Mouse (Mus musculus) neutrophil, adult 65 days (primary cell): Measurements from ENCODE around the gene Cdc42bpg. TPM values are rescaled to one million over a fixed set of nuclear protein-coding genes. Genes with fewer than 3 reads are reported as not detected.

Experiments
- total RNA-seq: library from RNA; stranded (reverse); gene quantifications from 2 replicates; pipeline ENCODE4 v1.2.4, GENCODE M21; 2023

Cdc42bpg gene
- total RNA-seq, result 13.6 and 16.9 TPM in 2 replicates

DNA sequence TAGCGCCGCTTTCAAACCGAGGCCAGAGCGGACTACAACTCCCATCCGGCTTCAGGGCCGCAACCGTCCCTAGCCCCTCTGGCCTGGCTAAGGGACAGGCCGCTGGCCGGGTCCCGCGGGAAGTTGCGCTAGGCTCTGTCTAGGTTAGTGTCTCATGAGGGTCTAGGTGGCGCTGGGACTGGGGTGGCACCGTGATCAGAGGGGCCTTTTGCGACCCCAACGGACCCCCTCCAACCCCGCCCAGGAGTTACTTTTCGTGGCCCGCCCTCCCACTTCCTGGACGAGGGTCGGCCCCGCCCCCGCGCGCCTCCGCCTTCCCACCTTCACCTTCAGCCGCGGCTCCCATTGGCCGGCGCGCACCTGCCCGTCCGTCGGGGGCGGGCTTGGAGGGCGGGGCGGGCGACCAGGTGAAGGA lies at the start of gene Cdc42bpg:
Gene Cdc42bpg (plus strand): TSS at position 320 of the 415 bp plus-strand sequence.

DNA sequence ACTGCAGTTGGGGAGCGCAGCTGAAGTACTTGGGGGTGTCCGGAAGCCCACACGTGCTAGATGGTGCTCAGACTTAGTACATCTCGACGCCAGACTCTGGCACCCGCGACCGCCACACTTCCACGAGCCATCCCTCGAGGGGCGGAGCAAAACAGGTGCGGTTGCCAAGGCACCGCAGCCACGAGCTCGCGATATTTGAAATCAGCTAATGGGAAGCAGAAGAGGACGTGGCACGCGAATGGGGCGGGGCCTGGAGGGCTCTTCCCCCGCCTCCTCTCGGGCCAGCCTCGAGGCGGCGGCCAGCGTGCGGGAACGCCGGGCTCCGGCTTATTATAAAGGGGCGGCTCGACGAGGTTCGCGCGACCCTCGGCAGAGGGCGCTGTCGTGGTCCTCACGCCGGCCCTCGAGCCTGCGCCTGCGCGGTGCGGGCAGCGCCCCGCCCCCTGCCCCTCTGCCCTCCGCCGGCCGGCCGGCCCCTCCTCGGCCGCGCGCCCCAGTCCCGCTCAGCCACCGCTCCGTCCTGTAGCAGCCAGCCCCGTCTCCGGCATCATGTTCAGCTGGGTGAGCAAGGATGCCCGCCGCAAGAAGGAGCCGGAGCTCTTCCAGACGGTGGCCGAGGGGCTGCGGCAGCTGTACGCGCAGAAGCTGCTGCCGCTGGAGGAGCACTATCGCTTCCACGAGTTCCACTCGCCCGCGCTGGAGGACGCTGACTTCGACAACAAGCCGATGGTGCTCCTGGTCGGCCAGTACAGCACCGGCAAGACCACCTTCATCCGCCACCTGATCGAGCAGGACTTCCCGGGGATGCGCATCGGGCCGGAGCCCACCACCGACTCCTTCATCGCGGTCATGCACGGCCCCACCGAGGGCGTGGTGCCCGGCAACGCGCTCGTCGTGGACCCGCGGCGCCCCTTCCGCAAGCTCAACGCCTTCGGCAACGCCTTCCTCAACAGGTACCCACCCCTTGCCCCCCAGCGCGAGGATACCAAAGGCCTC lies 29.5 kb upstream of the Cdc42bpg start, which contains the start of gene Ehd1:
Gene Ehd1 (plus strand): TSS at position 300 of the 996 bp plus-strand sequence.

DNA sequence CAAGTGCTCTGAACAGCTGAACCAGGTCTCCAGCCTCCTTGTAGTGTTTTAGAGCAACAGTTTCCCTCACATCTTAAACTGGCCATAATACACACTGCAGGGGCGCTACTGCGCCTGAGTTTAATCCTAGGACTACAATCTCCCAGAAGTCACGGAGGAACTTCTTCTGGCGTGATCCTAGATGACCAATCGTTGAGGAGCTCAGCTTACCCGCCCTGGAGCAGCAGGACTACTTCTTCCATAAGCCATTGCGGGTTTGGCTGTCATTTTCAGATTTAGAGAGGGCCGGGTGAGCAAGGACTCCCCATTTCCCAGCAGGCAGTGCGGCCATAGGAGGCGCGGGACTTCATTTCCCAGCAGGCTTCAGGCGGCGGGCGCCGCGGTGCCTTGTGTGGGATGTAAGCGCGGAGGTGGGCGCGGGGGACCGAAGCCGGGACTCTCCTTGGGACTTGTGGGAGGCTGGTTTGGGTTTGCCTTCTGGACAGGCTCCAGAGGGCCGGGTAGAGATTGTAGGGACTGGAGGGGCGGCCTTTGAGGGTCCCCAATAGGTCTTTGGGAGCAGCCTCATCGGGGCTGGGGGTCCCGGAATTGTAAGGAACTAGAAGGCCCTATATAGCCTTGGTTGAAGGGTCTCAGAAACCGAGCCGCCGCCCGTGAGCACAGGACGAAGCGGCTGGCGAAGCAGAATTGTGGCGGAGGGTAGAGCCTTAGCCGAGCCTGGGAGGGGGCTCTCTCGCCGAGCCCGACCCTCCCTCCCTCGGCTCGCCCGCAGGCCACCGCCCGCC lies 28.6 kb downstream of the Cdc42bpg start, which contains the start of gene Men1:
Gene Men1 (plus strand): TSS at position 307 of the 785 bp plus-strand sequence.

DNA sequence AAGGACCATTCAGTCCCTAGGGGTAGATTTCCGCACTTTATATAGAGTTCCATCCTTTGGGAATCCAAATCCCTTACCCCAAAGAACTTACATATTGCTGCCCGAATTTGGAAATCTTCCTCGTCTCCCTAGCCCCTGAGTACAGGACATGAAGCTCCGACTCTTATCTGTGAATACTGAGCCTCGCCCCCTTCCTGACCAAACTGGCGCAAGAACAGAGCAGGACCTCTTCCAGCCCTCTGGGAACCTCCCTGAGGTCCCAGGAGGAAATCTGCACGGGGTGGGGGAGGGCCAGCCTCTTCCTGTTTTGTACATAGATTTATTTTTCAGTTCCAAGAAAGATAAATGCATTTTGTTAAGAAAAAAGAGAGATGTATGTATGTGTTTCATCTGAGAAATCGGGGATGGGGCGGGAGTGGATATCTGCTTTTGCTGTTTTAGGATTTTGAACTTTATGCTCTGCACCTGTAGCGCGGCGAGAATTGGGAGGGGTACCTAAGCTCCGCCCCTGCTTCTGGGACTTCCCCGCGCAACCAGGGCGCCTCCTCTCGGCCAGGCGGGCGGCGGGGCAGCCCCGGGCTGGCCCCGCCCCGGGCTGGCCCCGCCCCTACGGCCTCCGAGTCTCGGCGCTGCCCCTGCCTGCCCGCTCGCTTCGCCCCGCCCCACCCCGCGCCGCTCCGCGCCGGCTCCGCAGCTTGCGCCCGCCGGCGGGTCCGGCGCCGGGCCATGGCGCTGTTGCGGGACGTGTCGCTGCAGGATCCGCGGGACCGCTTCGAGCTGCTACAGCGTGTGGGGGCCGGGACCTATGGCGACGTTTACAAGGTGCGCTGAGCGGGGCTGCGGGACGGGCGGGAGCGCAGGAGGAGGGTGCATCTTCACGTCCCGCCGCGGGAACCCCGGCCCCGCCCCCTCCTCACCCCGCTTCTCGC lies 34.5 kb downstream of the Cdc42bpg start, which contains the start of gene Map4k2:
Gene Map4k2 (plus strand): TSS at position 612 of the 929 bp plus-strand sequence.

DNA sequence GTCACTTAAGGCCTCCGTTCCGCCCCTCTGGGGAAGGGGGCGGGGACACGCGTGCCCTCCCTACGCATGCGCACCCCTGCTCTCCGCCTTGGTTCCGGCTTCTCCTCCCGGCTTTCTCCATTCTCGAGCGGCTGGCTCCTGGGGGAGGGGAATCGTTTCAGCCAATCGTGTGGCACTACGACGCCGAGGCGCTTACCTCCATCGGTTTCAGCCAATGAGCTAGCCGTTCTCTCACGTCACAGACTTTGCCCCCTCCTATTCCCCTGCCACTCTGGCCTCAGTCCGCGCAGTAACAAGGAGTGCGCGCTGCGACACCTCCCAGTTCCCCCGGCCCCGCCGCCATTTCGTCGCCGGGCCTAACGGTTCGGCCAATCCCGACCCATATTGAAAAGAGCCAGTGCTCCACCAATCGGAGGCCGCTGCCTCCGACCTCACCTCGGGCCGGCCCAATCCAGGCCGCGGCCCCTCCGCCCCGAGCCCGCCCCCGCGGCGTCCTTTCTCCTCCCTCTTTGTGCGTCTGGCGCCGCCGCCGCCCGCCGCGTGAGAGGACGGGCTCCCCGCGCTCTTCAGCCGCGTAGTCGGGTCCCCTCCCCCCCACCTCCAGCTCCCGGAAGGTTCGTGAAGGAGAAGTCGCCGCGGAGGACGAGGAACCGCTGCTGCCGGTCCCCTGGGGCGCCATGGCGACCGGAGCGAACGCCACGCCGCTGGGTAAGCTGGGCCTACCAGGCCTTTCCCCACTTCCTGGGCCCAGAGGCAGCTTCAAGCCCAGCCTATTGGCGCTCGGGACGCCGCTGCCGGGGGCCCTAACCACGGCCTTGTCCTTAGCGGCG lies 57.4 kb downstream of the Cdc42bpg start, which contains the start of gene Sf1:
Gene Sf1 (plus strand): TSS at position 280 of the 830 bp plus-strand sequence.

Other genes starting within 250 kb of the Cdc42bpg start
- 12.9 and 14.9 TPM in 2 replicates for gene Mrpl49, start 248.7 kb upstream of the Cdc42bpg start, total RNA-seq
- gene Fau, start 248.6 kb upstream of the Cdc42bpg start, total RNA-seq, result 1,270 and 1,374 TPM in 2 replicates
- 7.4 and 16.4 TPM in 2 replicates for gene Znhit2, start 245.3 kb upstream of the Cdc42bpg start, total RNA-seq
- gene Tm7sf2, start 238.1 kb upstream of the Cdc42bpg start, total RNA-seq, result 5.3 and 7.3 TPM in 2 replicates
- 64.1 and 87.5 TPM in 2 replicates for gene Vps51, start 229.2 kb upstream of the Cdc42bpg start, total RNA-seq
- not detected in 2 replicates for gene Tmem262, start 226.4 kb upstream of the Cdc42bpg start, total RNA-seq
- not detected in 2 replicates for gene Gm28374, start 224.2 kb upstream of the Cdc42bpg start, total RNA-seq
- 43.5 and 45.7 TPM in 2 replicates for gene Zfpl1, start 221.5 kb upstream of the Cdc42bpg start, total RNA-seq
- gene Cdca5, start 221.5 kb upstream of the Cdc42bpg start, total RNA-seq, result 31.1 and 36.1 TPM in 2 replicates
- gene AC131692.1, start 212.0 kb upstream of the Cdc42bpg start, total RNA-seq, result 1.8 and 2.3 TPM in 2 replicates
- gene Naaladl1, start 200.7 kb upstream of the Cdc42bpg start, total RNA-seq, result 0.25 and 0.66 TPM in 2 replicates
- 3.4 and 3.6 TPM in 2 replicates for gene Sac3d1, start 187.8 kb upstream of the Cdc42bpg start, total RNA-seq
- gene Snx15, start 178.2 kb upstream of the Cdc42bpg start, total RNA-seq, result 14.9 and 15.0 TPM in 2 replicates
- not detected in 2 replicates for gene Batf2, start 165.5 kb upstream of the Cdc42bpg start, total RNA-seq
- 7.5 and 9.2 TPM in 2 replicates for gene Arl2, start 164.9 kb upstream of the Cdc42bpg start, total RNA-seq
- not detected in 2 replicates for gene Majin, start 122.1 kb upstream of the Cdc42bpg start, total RNA-seq
- not detected in 2 replicates for gene Gpha2, start 80.1 kb upstream of the Cdc42bpg start, total RNA-seq
- 10.7 and 12.1 TPM in 2 replicates for gene Ppp2r5b, start 70.6 kb upstream of the Cdc42bpg start, total RNA-seq
- gene Atg2a, start 64.8 kb upstream of the Cdc42bpg start, total RNA-seq, result 358 and 488 TPM in 2 replicates
- gene Ehd1, start 29.7 kb upstream of the Cdc42bpg start, total RNA-seq, result 324 and 384 TPM in 2 replicates
- gene Men1, start 28.5 kb downstream of the Cdc42bpg start, total RNA-seq, result 15.3 and 16.6 TPM in 2 replicates
- gene Map4k2, start 34.7 kb downstream of the Cdc42bpg start, total RNA-seq, result 420 and 482 TPM in 2 replicates
- gene Sf1, start 57.2 kb downstream of the Cdc42bpg start, total RNA-seq, result 533 and 628 TPM in 2 replicates
- gene Pygm, start 77.9 kb downstream of the Cdc42bpg start, total RNA-seq, result 22.1 and 26.7 TPM in 2 replicates
- 406 and 467 TPM in 2 replicates for gene Rasgrp2, start 92.9 kb downstream of the Cdc42bpg start, total RNA-seq
- 0.16 and 0.25 TPM in 2 replicates for gene Nrxn2, start 112.3 kb downstream of the Cdc42bpg start, total RNA-seq
- gene Slc22a12, start 236.6 kb downstream of the Cdc42bpg start, total RNA-seq, result not detected in 2 replicates